Comparison of ENCODE assay signal across 20 mouse cellular contexts in the genomic region with DNA sequence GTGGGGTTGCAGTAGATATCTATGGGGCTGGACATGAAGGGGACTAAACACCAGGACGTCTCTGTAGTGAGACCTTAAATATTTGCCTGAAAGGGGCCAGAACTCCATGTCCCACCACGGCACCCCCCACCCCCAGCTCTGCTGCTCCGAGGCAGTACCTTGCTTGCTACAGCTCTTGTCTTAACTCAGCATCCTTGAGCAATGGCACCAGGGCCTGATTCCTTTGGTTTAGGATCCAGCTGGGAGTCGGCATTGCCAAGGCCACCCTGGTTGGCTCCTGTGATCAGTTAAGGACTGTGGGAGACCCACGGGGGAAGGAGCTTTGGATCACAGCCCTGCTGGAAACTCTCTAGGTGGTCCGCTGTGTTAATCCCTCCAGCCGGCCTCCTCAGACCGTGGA. TPM values are rescaled to one million over a fixed set of nuclear protein-coding genes. Genes with fewer than 3 reads are reported as not detected.
DNase-seq lines count a peak whose midpoint lies in the region; ATAC-seq and TF ChIP-seq lines count a peak whose summit lies in the region.
"Had no signal": no experiment of that assay in that cellular context is flagged by ENCODE, and none has a peak within 500 bp of the region (broad histone marks: within the 10 kb centered on the region; RNA-seq: fewer than 3 reads in every experiment).

No protein-coding gene starts in this region.

- H3K4me1 ChIP-seq in hindbrain, embryonic 10.5 days (replicated peaks), result peaks cover 7% of the 10 kb centered on the region; the same call in 1 of the 2 replicates
- H3K4me1 ChIP-seq in hindbrain, embryonic 13.5 days (replicated peaks), result peaks cover 8% of the 10 kb centered on the region
- H3K4me1 ChIP-seq in thymus, adult 2 months (replicated peaks; ENCODE audit: control insufficient read depth, insufficient read depth, low read length), result peaks cover 70% of the 10 kb centered on the region
- peaks cover 15% of the 10 kb centered on the region for H3K4me1 ChIP-seq in limb, embryonic 15.5 days
- H3K4me1 ChIP-seq in lung, postnatal 0 days (ENCODE audit: insufficient read depth, low read depth, low read length), result no peaks in the 10 kb centered on the region

- H3K27me3 ChIP-seq in hindbrain, embryonic 10.5 days (ENCODE audit: insufficient read depth, poor library complexity, severe bottlenecking), result no peaks in the 10 kb centered on the region
- no peaks in the 10 kb centered on the region for H3K27me3 ChIP-seq in hindbrain, embryonic 13.5 days
- no peaks in the 10 kb centered on the region for H3K27me3 ChIP-seq in thymus, adult 2 months (ENCODE audit: control insufficient read depth, insufficient read depth, low read length)
- no peaks in the 10 kb centered on the region for H3K27me3 ChIP-seq in limb, embryonic 15.5 days
- no peaks in the 10 kb centered on the region for H3K27me3 ChIP-seq in lung, postnatal 0 days (replicated peaks; ENCODE audit: insufficient read depth, low read length)
- H3K27me3 ChIP-seq: neural tube, embryonic 15.5 days had no signal

- WGBS in hindbrain, embryonic 10.5 days, result 63% methylated on average over 8 of the region's 8 CpGs
- WGBS in hindbrain, embryonic 13.5 days, result 70% methylated on average over 8 of the region's 8 CpGs
- WGBS in thymus, adult 2 months, result 92% methylated on average over 8 of the region's 8 CpGs
- 22% methylated on average over 8 of the region's 8 CpGs for WGBS in limb, embryonic 15.5 days
- WGBS in lung, postnatal 0 days, result 49% methylated on average over 8 of the region's 8 CpGs

- no peak for TF ChIP-seq POLR2A in thymus, adult 2 months (IDR thresholded peaks at IDR 0.05; ENCODE audit: control insufficient read depth, extremely low read depth, insufficient read depth, low read length, poor library complexity)

- peak overlapping the region; percentile 53; the same call in 1 of the 2 replicates for H3K27ac ChIP-seq in hindbrain, embryonic 10.5 days
- H3K27ac ChIP-seq in hindbrain, embryonic 13.5 days, result no peak overlapping the region
- H3K27ac ChIP-seq in thymus, adult 2 months (ENCODE audit: control insufficient read depth, insufficient read depth, low read length), result peak overlapping the region; percentile 90
- 0 out of 2 replicates have a peak overlapping the region, but pooled peaks have one; percentile 17 for H3K27ac ChIP-seq in limb, embryonic 15.5 days
- H3K27ac ChIP-seq in lung, postnatal 0 days (ENCODE audit: low read length), result no peak overlapping the region
- H3K27ac ChIP-seq: liver, embryonic 15.5 days; macrophage; neural tube, embryonic 15.5 days had no signal

- no peak for ATAC-seq in hindbrain, embryonic 13.5 days (ENCODE audit: low FRiP score)
- ATAC-seq in limb, embryonic 15.5 days (ENCODE audit: insufficient number of reproducible peaks, low FRiP score, low TSS enrichment, low read depth), result no peak
- ATAC-seq in lung, postnatal 0 days, result no peak
- ATAC-seq: forebrain, postnatal 0 days had no signal

- H3K9me3 ChIP-seq in hindbrain, embryonic 10.5 days, result no peaks in the 10 kb centered on the region
- H3K9me3 ChIP-seq in hindbrain, embryonic 13.5 days, result no peaks in the 10 kb centered on the region
- H3K9me3 ChIP-seq in limb, embryonic 15.5 days, result no peaks in the 10 kb centered on the region
- H3K9me3 ChIP-seq in lung, postnatal 0 days (ENCODE audit: low read length), result no peaks in the 10 kb centered on the region
- H3K9me3 ChIP-seq: liver, embryonic 15.5 days; neural tube, embryonic 15.5 days had no signal

- H3K36me3 ChIP-seq in hindbrain, embryonic 10.5 days, result no peaks in the 10 kb centered on the region
- H3K36me3 ChIP-seq in hindbrain, embryonic 13.5 days, result no peaks in the 10 kb centered on the region
- H3K36me3 ChIP-seq in thymus, adult 2 months (ENCODE audit: control insufficient read depth, insufficient read depth, low read length), result peaks cover 100% of the 10 kb centered on the region
- no peaks in the 10 kb centered on the region for H3K36me3 ChIP-seq in limb, embryonic 15.5 days
- H3K36me3 ChIP-seq in lung, postnatal 0 days (ENCODE audit: insufficient read depth, low read length), result no peaks in the 10 kb centered on the region
- H3K36me3 ChIP-seq: liver, embryonic 15.5 days; neural tube, embryonic 15.5 days had no signal

- TF ChIP-seq CTCF in thymus, adult 2 months (IDR thresholded peaks at IDR 0.05; ENCODE audit: borderline replicate concordance, control insufficient read depth, extremely low read depth, insufficient read depth, low read length, poor library complexity), result no peak
- no peak for TF ChIP-seq CTCF in lung, postnatal 0 days (IDR thresholded peaks at IDR 0.05)

- H3K4me3 ChIP-seq in hindbrain, embryonic 10.5 days, result no peak overlapping the region
- H3K4me3 ChIP-seq in hindbrain, embryonic 13.5 days, result no peak overlapping the region
- H3K4me3 ChIP-seq in thymus, adult 2 months (ENCODE audit: control insufficient read depth, insufficient read depth, low read length), result peak overlapping the region; percentile 43
- H3K4me3 ChIP-seq in limb, embryonic 15.5 days, result no peak overlapping the region
- no peak overlapping the region for H3K4me3 ChIP-seq in lung, postnatal 0 days (ENCODE audit: low read depth, low read length)
- H3K4me3 ChIP-seq: liver, embryonic 15.5 days; neural tube, embryonic 15.5 days had no signal

- H3K9ac ChIP-seq in hindbrain, embryonic 13.5 days, result no peak overlapping the region
- H3K9ac ChIP-seq in limb, embryonic 15.5 days, result no peak overlapping the region
- no peak overlapping the region for H3K9ac ChIP-seq in lung, postnatal 0 days (replicated peaks; ENCODE audit: low read depth)
- H3K9ac ChIP-seq: forebrain, postnatal 0 days; liver, embryonic 15.5 days; neural tube, embryonic 15.5 days had no signal

- DNase-seq in hindbrain, embryonic 10.5 days (ENCODE audit: low spot score), result no peak
- DNase-seq in thymus, adult 2 months, result no peak
- no peak for DNase-seq in thymus, adult 18-20 months
- DNase-seq in induced T-regulatory cell, adult 2 months (ENCODE audit: low read depth), result peak; percentile 67
- no peak for DNase-seq in lung, postnatal 0 days (ENCODE audit: low spot score)
- DNase-seq: adrenal gland, postnatal 10 days; cerebellum, adult 18-20 months; cerebellum, postnatal 25 days; forebrain, postnatal 0 days; gastrocnemius, postnatal 36 days; kidney, adult 8-10 months; kidney, postnatal 14 days; liver; right cerebral cortex, adult 18-20 months; right cerebral cortex, postnatal 4 days had no signal

- TF ChIP-seq EP300 in lung, postnatal 0 days (IDR thresholded peaks at IDR 0.05), result no peak

- no peak overlapping the region for H3K4me2 ChIP-seq in hindbrain, embryonic 13.5 days
- no peak overlapping the region for H3K4me2 ChIP-seq in limb, embryonic 15.5 days
- H3K4me2 ChIP-seq in lung, postnatal 0 days (replicated peaks; ENCODE audit: low read depth, low read length), result no peak overlapping the region
- H3K4me2 ChIP-seq: liver, embryonic 15.5 days; neural tube, embryonic 15.5 days had no signal

RNA-seq across cellular contexts. Expression of a gene that starts 34.6 kb away (rescaled TPM):
- polyA plus RNA-seq in hindbrain, embryonic 10.5 days (2016; fragmentation: Nextera tagmentation; extraction: Ambion mirVana), result 243 and 271 TPM in 2 replicates
- 343 and 348 TPM in 2 replicates for polyA plus RNA-seq in hindbrain, embryonic 13.5 days (2015; fragmentation: Nextera tagmentation; extraction: Ambion mirVana)
- 513 and 641 TPM in 2 replicates for polyA plus RNA-seq in thymus, adult 2 months (2012; rRNA removed)
- 384 and 403 TPM in 2 replicates for polyA plus RNA-seq in limb, embryonic 15.5 days (2015; fragmentation: Nextera tagmentation; extraction: Ambion mirVana)
- 420 and 466 TPM in 2 replicates for polyA plus RNA-seq in lung, postnatal 0 days (2015; fragmentation: Nextera tagmentation; extraction: Ambion mirVana)

RNA-seq across cellular contexts. Expression of a gene that starts 34.7 kb away (rescaled TPM):
- 39.6 and 44.7 TPM in 2 replicates for polyA plus RNA-seq in hindbrain, embryonic 10.5 days (2016; fragmentation: Nextera tagmentation; extraction: Ambion mirVana)
- polyA plus RNA-seq in hindbrain, embryonic 13.5 days (2015; fragmentation: Nextera tagmentation; extraction: Ambion mirVana), result 58.2 and 58.7 TPM in 2 replicates
- polyA plus RNA-seq in thymus, adult 2 months (2012; rRNA removed), result 21.5 and 23.6 TPM in 2 replicates
- polyA plus RNA-seq in limb, embryonic 15.5 days (2015; fragmentation: Nextera tagmentation; extraction: Ambion mirVana), result 56.4 and 56.7 TPM in 2 replicates
- 77.8 and 81.2 TPM in 2 replicates for polyA plus RNA-seq in lung, postnatal 0 days (2015; fragmentation: Nextera tagmentation; extraction: Ambion mirVana)

Comparison
In these comparisons a context has a peak if more than half of its experiments do, and no peak if none do; other contexts are left out.
1. H3K27ac ChIP-seq: peak in hindbrain, embryonic 10.5 days (single experiment), thymus, adult 2 months (single experiment) and limb, embryonic 15.5 days (single experiment); none in hindbrain, embryonic 13.5 days (single experiment) and lung, postnatal 0 days (single experiment).